8 mouse cellular contexts compared by ENCODE assay signal in the genomic region with DNA sequence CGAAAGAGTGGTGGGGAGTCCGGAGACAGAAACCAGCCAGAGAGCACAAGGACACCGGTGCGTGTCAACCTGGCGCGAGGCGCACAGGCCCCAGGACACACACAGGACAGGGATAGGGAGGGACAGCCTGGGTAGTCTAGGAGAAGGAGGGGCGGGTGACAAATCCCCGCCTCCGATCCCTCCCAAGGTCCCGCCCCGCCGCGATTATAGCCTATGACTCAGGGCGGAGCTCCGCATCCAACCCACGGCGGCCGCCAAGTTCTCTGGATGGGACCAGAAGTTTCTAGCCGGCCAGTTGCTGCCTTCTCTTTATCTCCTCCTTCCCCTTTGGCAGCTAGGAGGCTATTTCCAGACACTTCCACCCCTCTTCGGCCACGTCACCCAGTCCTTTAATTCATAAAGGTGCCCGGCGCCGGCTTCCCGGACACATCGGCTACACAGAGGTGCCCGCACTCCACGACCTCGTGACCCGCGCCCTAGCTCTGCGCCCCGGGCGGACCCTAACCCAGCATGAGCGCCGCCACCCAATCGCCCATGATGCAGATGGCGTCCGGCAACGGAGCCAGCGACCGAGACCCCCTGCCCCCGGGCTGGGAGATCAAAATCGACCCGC. TPM values are rescaled to one million over a fixed set of nuclear protein-coding genes. Genes with fewer than 3 reads are reported as not detected.
DNase-seq lines count a peak whose midpoint lies in the region; ATAC-seq and TF ChIP-seq lines count a peak whose summit lies in the region.

A gene (plus strand): TSS at position 268 of the 613 bp plus-strand sequence.

- H3ac ChIP-seq in myocyte (ENCODE audit: control insufficient read depth, insufficient read length): peak within 1 kb of the TSS; percentile 83

- peak within 1 kb of the TSS; percentile 68 for H3K4me2 ChIP-seq in embryonic facial prominence, embryonic 14.5 days (ENCODE audit: low read depth, low read length)
- H3K4me2 ChIP-seq in liver, embryonic 11.5 days: peak within 1 kb of the TSS; percentile 76
- H3K4me2 ChIP-seq in myocyte (ENCODE audit: low read depth): peak within 1 kb of the TSS; percentile 86

- under 1% methylated on average over 44 of the region's 46 CpGs for WGBS in embryonic facial prominence, embryonic 14.5 days
- WGBS in liver, embryonic 11.5 days: under 1% methylated on average over 46 of the region's 46 CpGs

- H3K27me3 ChIP-seq in embryonic facial prominence, embryonic 14.5 days (replicated peaks; ENCODE audit: control insufficient read depth, insufficient read depth, low read length): no peaks in the 10 kb centered on the region
- no peaks in the 10 kb centered on the region for H3K27me3 ChIP-seq in liver, embryonic 11.5 days (replicated peaks; ENCODE audit: control insufficient read depth, insufficient read depth, low read length)
- H3K27me3 ChIP-seq in myocyte (ENCODE audit: control insufficient read depth, insufficient read depth, insufficient read length): no peaks in the 10 kb centered on the region
- H3K27me3 ChIP-seq in splenic B cell, adult 2 months (ENCODE audit: control insufficient read depth, insufficient read depth, low read length, poor library complexity, severe bottlenecking): no peaks in the 10 kb centered on the region

- H3K9ac ChIP-seq in embryonic facial prominence, embryonic 14.5 days (ENCODE audit: low read depth, low read length): peak within 1 kb of the TSS; percentile 86
- H3K9ac ChIP-seq in liver, embryonic 11.5 days (ENCODE audit: low read depth, low read length): peak within 1 kb of the TSS; percentile 94

- H3K27ac ChIP-seq in embryonic facial prominence, embryonic 14.5 days (replicated peaks; ENCODE audit: low read depth, low read length): peak within 1 kb of the TSS; percentile 78
- peak within 1 kb of the TSS; percentile 90 for H3K27ac ChIP-seq in liver, embryonic 11.5 days (ENCODE audit: low read depth, low read length)

- peak; percentile 76 to 78 for DNase-seq in B cell, adult 2 months
- peak; percentile 92 to 96 for DNase-seq in adrenal gland, postnatal 4 days (ENCODE audit: low spot score in 2 of 2)
- peak; percentile 96 for DNase-seq in embryonic facial prominence, embryonic 14.5 days (ENCODE audit: low spot score)
- peak; percentile 99 for DNase-seq in heart, adult 8-10 months (ENCODE audit: low spot score)
- peak; percentile 98 for DNase-seq in kidney, adult 9 months
- peak; percentile 96 for DNase-seq in liver, embryonic 11.5 days (ENCODE audit: low spot score)
- DNase-seq in splenic B cell, adult 2 months (ENCODE audit: low read depth, low spot score): peak; percentile 66

- H3K4me3 ChIP-seq in embryonic facial prominence, embryonic 14.5 days (ENCODE audit: low read depth, low read length): peak within 1 kb of the TSS; percentile 63
- H3K4me3 ChIP-seq in liver, embryonic 11.5 days (ENCODE audit: low read depth, low read length): peak within 1 kb of the TSS; percentile 86
- peak within 1 kb of the TSS; percentile 71 for H3K4me3 ChIP-seq in myocyte

- H3K4me1 ChIP-seq in embryonic facial prominence, embryonic 14.5 days (ENCODE audit: control insufficient read depth, insufficient read depth, low read length): peaks cover 8% of the 10 kb centered on the region; the same call in 1 of the 2 replicates
- peaks cover 6% of the 10 kb centered on the region for H3K4me1 ChIP-seq in liver, embryonic 11.5 days (replicated peaks; ENCODE audit: control insufficient read depth, insufficient read depth, low read length)

- peak; percentile 98 for ATAC-seq in embryonic facial prominence, embryonic 14.5 days (ENCODE audit: low read depth)
- ATAC-seq in liver, embryonic 11.5 days (replicated peaks; ENCODE audit: low FRiP score): peak; percentile 97

- H3K36me3 ChIP-seq in embryonic facial prominence, embryonic 14.5 days (ENCODE audit: control insufficient read depth, insufficient read depth, low read length): no peaks in the 10 kb centered on the region
- no peaks in the 10 kb centered on the region for H3K36me3 ChIP-seq in liver, embryonic 11.5 days (ENCODE audit: control insufficient read depth, insufficient read depth, low read length)
- no peaks in the 10 kb centered on the region for H3K36me3 ChIP-seq in myocyte (ENCODE audit: control insufficient read depth, insufficient read depth)
- no peaks in the 10 kb centered on the region for H3K36me3 ChIP-seq in splenic B cell, adult 2 months (ENCODE audit: control insufficient read depth, insufficient read depth, low read length, poor library complexity, severe bottlenecking)

- H3K9me3 ChIP-seq in embryonic facial prominence, embryonic 14.5 days (ENCODE audit: control insufficient read depth, low read length): no peaks in the 10 kb centered on the region
- no peaks in the 10 kb centered on the region for H3K9me3 ChIP-seq in liver, embryonic 11.5 days (ENCODE audit: control insufficient read depth, low read length)

- H3K79me2 ChIP-seq in myocyte (ENCODE audit: control insufficient read depth, insufficient read depth): peaks cover 43% of the 10 kb centered on the region

- TF ChIP-seq POLR2A in myocyte (IDR thresholded peaks at IDR 0.05; ENCODE audit: insufficient read length, low read depth): peak; percentile 84

TF ChIP-seq in myocyte, 11 proteins besides CTCF, POLR2A, EP300 and RAD21:
- TF ChIP-seq POLR2AphosphoS2 (IDR thresholded peaks at IDR 0.05; ENCODE audit: insufficient read length, low read depth): peak; percentile 80
- TF ChIP-seq CEBPB (IDR thresholded peaks at IDR 0.05; ENCODE audit: insufficient read depth, poor library complexity, severe bottlenecking): no peak
TF ChIP-seq in myocyte: peak in this region for 1.

RNA-seq across cellular contexts. Expression of the gene that starts here (rescaled TPM):
- total RNA-seq in adrenal gland, postnatal 4 days (2021): 10 to 100 TPM; 85.5 to 92.1 TPM
- polyA plus RNA-seq in embryonic facial prominence, embryonic 14.5 days (2014; fragmentation: Nextera tagmentation; extraction: Ambion mirVana): 21.7 and 23.6 TPM in 2 replicates
- total RNA-seq in heart, adult 8-10 months (2022): 100 to 1,000 TPM; 281 to 370 (median 342) TPM
- polyA plus RNA-seq in liver, embryonic 11.5 days (2014; fragmentation: Nextera tagmentation; extraction: Ambion mirVana): 10.3 and 12.5 TPM in 2 replicates
- polyA plus RNA-seq in myocyte (2012; fragmentation: generic; extraction: Trizol): 68.3 TPM

Comparison
In these comparisons a context has a peak if more than half of its experiments do, and no peak if none do; other contexts are left out.
1. Peak in every context shown above with its lines: DNase-seq, ATAC-seq, H3K4me3 ChIP-seq and H3K27ac ChIP-seq.